Mouse (Mus musculus): ENCODE measurements around the gene 2010111I01Rik.

DNA sequence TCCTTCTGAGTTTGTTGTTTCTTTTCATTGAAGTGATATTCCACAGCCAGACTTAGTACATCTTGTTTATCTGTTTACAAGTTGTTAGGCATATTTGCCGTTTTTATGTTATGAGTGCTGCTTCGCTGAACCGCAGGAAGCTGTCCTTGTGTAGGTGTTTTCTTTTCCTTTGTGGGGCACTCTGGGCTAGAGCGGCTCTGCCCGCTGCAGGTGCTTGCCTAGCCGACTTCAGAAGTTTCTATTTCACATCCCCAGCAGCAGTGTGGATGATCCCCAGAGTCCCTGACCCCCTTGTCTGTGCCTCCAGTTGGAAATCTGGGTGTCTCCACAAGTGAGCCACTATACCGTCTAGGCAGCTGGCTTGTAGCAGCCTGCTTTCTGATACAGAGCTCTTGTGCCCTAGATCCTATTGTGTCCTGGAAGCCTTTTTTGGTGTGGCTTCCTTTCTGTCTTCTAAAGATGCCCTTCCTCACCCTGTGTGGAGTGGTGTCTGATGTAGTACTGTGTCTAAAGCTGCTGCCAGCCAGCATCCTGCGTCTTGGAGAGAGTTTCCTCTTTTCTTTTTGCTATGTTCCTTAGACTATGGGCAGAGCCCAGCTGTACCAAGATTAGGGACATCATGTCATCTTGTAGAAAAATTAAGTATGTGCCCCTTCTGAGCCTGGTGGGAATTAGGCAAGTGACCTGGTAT lies 285.2 kb downstream of the 2010111I01Rik start:
- no peak for TF ChIP-seq POLR2AphosphoS5 (IDR thresholded peaks at IDR 0.05; ENCODE audit: borderline replicate concordance, low read depth, low read length)
- TF ChIP-seq ZC3H11A (IDR thresholded peaks at IDR 0.05; ENCODE audit: low read depth, low read length): no peak
- TF ChIP-seq GATA1 (IDR thresholded peaks at IDR 0.05; ENCODE audit: low read depth, low read length): no peak
- no peak for TF ChIP-seq CTCF (IDR thresholded peaks at IDR 0.05 in 2 of 3, conservative IDR thresholded peaks at IDR 0.05 in 1 of 3; ENCODE audit: control insufficient read depth in 1 of 3, insufficient read depth in 1 of 3, low read depth in 2 of 3, low read length in 3 of 3, poor library complexity in 1 of 3, severe bottlenecking in 1 of 3)
- no peak for TF ChIP-seq TCF12 (IDR thresholded peaks at IDR 0.05; ENCODE audit: low read depth, low read length)
- TF ChIP-seq USF1 (IDR thresholded peaks at IDR 0.05; ENCODE audit: low read depth, low read length): no peak
- TF ChIP-seq KAT2A (conservative IDR thresholded peaks at IDR 0.05; ENCODE audit: low read depth, low read length): no peak
- no peak for TF ChIP-seq ETS1 (IDR thresholded peaks at IDR 0.05; ENCODE audit: low read depth, low read length)

Measured in MEL (cell line).